Comparison of ENCODE assay signal across 11 mouse cellular contexts in the genomic region with DNA sequence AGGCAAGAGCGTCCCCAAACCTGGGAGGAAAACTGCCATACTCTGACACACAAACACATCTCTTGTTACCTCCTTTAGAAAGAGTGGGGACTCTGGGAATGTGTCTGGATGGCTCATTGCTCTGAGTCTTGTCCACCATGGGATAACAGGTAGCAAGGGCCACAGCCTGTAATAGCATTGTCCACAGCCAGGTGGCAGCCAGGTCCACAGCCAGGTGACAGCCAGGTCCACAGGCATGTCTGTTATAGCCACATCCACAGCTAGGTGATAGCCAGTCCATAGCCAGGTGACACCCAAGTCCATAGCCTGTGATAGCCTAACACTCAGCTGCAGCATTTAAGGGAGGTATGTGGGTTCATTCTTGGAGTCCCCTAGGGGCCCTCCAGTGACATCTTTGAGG. TPM values are rescaled to one million over a fixed set of nuclear protein-coding genes. Genes with fewer than 3 reads are reported as not detected.
DNase-seq lines count a peak whose midpoint lies in the region; ATAC-seq and TF ChIP-seq lines count a peak whose summit lies in the region.
"Had no signal": no experiment of that assay in that cellular context is flagged by ENCODE, and none has a peak within 500 bp of the region (broad histone marks: within the 10 kb centered on the region; RNA-seq: fewer than 3 reads in every experiment).

No protein-coding gene starts in this region.

- no peaks in the 10 kb centered on the region for H3K36me3 ChIP-seq in ES-Bruce4 (ENCODE audit: control insufficient read depth, insufficient read depth, low read length, poor library complexity, severe bottlenecking)
- H3K36me3 ChIP-seq in intestine, embryonic 16.5 days (ENCODE audit: control insufficient read depth, insufficient read depth, low read length), result no peaks in the 10 kb centered on the region
- H3K36me3 ChIP-seq: limb, embryonic 15.5 days; midbrain, embryonic 15.5 days had no signal

- H3K4me1 ChIP-seq in ES-Bruce4 (ENCODE audit: control insufficient read depth, insufficient read depth, low read length), result peaks cover 12% of the 10 kb centered on the region
- H3K4me1 ChIP-seq in intestine, embryonic 16.5 days (ENCODE audit: control insufficient read depth, insufficient read depth, low read length), result no peaks in the 10 kb centered on the region

- TF ChIP-seq EP300 in ES-Bruce4 (IDR thresholded peaks at IDR 0.05; ENCODE audit: insufficient read depth, low read depth, low read length), result no peak

- no peak overlapping the region for H3K4me3 ChIP-seq in left cerebral cortex, adult 2 months
- H3K4me3 ChIP-seq in ES-Bruce4 (ENCODE audit: low read depth, low read length), result no peak overlapping the region
- H3K4me3 ChIP-seq in intestine, embryonic 16.5 days (ENCODE audit: low read length), result no peak overlapping the region
- H3K4me3 ChIP-seq: limb, embryonic 15.5 days; midbrain, embryonic 15.5 days had no signal

- no peak overlapping the region for H3K4me2 ChIP-seq in intestine, embryonic 16.5 days (ENCODE audit: low read depth, low read length)
- H3K4me2 ChIP-seq: limb, embryonic 15.5 days; midbrain, embryonic 15.5 days had no signal

- no peaks in the 10 kb centered on the region for H3K9me3 ChIP-seq in ES-Bruce4 (replicated peaks; ENCODE audit: control insufficient read depth, insufficient read depth, low read length, poor library complexity, severe bottlenecking)
- no peaks in the 10 kb centered on the region for H3K9me3 ChIP-seq in intestine, embryonic 16.5 days (ENCODE audit: control insufficient read depth, low read length)
- H3K9me3 ChIP-seq: limb, embryonic 15.5 days; midbrain, embryonic 15.5 days had no signal

- no peak for TF ChIP-seq POLR2A in ES-Bruce4 (IDR thresholded peaks at IDR 0.05; ENCODE audit: insufficient read depth, low read length)

- 86% methylated on average over 1 of the region's 1 CpGs for WGBS in intestine, embryonic 16.5 days

- no peak overlapping the region for H3K9ac ChIP-seq in ES-Bruce4 (ENCODE audit: low read depth, poor library complexity, severe bottlenecking)
- no peak overlapping the region for H3K9ac ChIP-seq in intestine, embryonic 16.5 days (ENCODE audit: low read depth, low read length)
- H3K9ac ChIP-seq: limb, embryonic 15.5 days; midbrain, embryonic 15.5 days had no signal

- DNase-seq in left cerebral cortex, adult 2 months (ENCODE audit: extremely low spot score in 1 of 2, low spot score in 2 of 2), result no peak
- no peak for DNase-seq in left cerebral cortex, postnatal 10 days (ENCODE audit: extremely low spot score in 1 of 2, low spot score in 2 of 2)
- DNase-seq in cerebellum, adult 18-20 months, result peak; percentile 58 to 62
- peak; percentile 52 for DNase-seq in kidney, postnatal 14 days
- no peak for DNase-seq in right cerebral cortex, postnatal 36 days (ENCODE audit: low spot score in 2 of 2)
- no peak for DNase-seq in embryo, embryonic 10 days (ENCODE audit: low spot score)
- DNase-seq: heart, adult 18-20 months had no signal

- no peak for ATAC-seq in intestine, embryonic 16.5 days
- ATAC-seq: midbrain, embryonic 15.5 days had no signal

- no peaks in the 10 kb centered on the region for H3K27me3 ChIP-seq in ES-Bruce4 (ENCODE audit: control insufficient read depth, insufficient read depth, low read length, poor library complexity, severe bottlenecking)
- no peaks in the 10 kb centered on the region for H3K27me3 ChIP-seq in intestine, embryonic 16.5 days (replicated peaks; ENCODE audit: control insufficient read depth, insufficient read depth, low read length)
- H3K27me3 ChIP-seq: limb, embryonic 15.5 days; midbrain, embryonic 15.5 days had no signal

- intact Hi-C loops in left cerebral cortex, adult 2 months (cut with DNase I), result no loop called here
- intact Hi-C loops in left cerebral cortex, postnatal 10 days (cut with DNase I), result no loop called here

- peak; percentile 25; the same call in 1 of the 2 replicates for TF ChIP-seq CTCF in left cerebral cortex, adult 2 months (IDR thresholded peaks at IDR 0.05)
- TF ChIP-seq CTCF in ES-Bruce4 (IDR thresholded peaks at IDR 0.05; ENCODE audit: low read depth, low read length), result peak; percentile 69

- H3K27ac ChIP-seq in left cerebral cortex, adult 2 months, result no peak overlapping the region
- no peak overlapping the region for H3K27ac ChIP-seq in ES-Bruce4 (ENCODE audit: insufficient read depth, low read length)
- no peak overlapping the region for H3K27ac ChIP-seq in intestine, embryonic 16.5 days (ENCODE audit: low read length)
- H3K27ac ChIP-seq: limb, embryonic 15.5 days; midbrain, embryonic 15.5 days had no signal

RNA-seq across cellular contexts. Expression of a gene that starts 25.3 kb away (rescaled TPM):
- total RNA-seq in left cerebral cortex, adult 2 months (2021), result 10 to 100 TPM; 35.2 to 37.1 TPM
- 1 to 10 TPM; 5.9 to 8.3 TPM for total RNA-seq in left cerebral cortex, postnatal 10 days (2021)
- 3.0 and 3.3 TPM in 2 replicates for polyA plus RNA-seq in ES-Bruce4 (2011; ENCODE audit: insufficient read depth, insufficient read length, low read depth, missing spikeins)
- 0.34 and 0.65 TPM in 2 replicates for polyA plus RNA-seq in intestine, embryonic 16.5 days (2015; fragmentation: Nextera tagmentation; extraction: Ambion mirVana)

RNA-seq across cellular contexts. Expression of a gene that starts 35.1 kb away (rescaled TPM):
- total RNA-seq in left cerebral cortex, adult 2 months (2021), result 1 to 10 TPM; 1.2 TPM
- total RNA-seq in left cerebral cortex, postnatal 10 days (2021), result 1 to 10 TPM; 2.6 to 3.7 TPM
- polyA plus RNA-seq in ES-Bruce4 (2011; ENCODE audit: insufficient read depth, insufficient read length, low read depth, missing spikeins), result 2.8 and 3.6 TPM in 2 replicates
- polyA plus RNA-seq in intestine, embryonic 16.5 days (2015; fragmentation: Nextera tagmentation; extraction: Ambion mirVana), result 9.0 and 9.9 TPM in 2 replicates

Comparison
In these comparisons a context has a peak if more than half of its experiments do, and no peak if none do; other contexts are left out.
1. DNase-seq: peak in cerebellum, adult 18-20 months (2 of 2) and kidney, postnatal 14 days (single experiment); none in left cerebral cortex, adult 2 months (0 of 2), left cerebral cortex, postnatal 10 days (0 of 2), right cerebral cortex, postnatal 36 days (0 of 2) and embryo, embryonic 10 days (single experiment).